Mouse (Mus musculus) embryonic fibroblast, embryonic 13.5 days (primary cell): ENCODE measurements around the gene Sumo3. TPM values are rescaled to one million over a fixed set of nuclear protein-coding genes. Genes with fewer than 3 reads are reported as not detected.

Experiments
- H3K27ac ChIP-seq: 2 replicates; pipeline ENCODE4 v1.5.1; 2012; ENCODE audit warnings: low read length, control low read depth, inconsistent platforms; ENCODE audit not compliant: insufficient read depth
- H3K4me1 ChIP-seq: 2 replicates; pipeline ENCODE4 v1.6.1; 2011; ENCODE audit warnings: low read length; ENCODE audit not compliant: control insufficient read depth, insufficient read depth
- H3K4me3 ChIP-seq: 2 replicates; pipeline ENCODE4 v1.5.1; 2011; ENCODE audit warnings: mild to moderate bottlenecking, control low read depth, low read length; ENCODE audit not compliant: insufficient read depth
- CTCF ChIP-seq: IDR thresholded peaks from 2 replicates; pipeline ENCODE4 v1.5.1; 2011; ENCODE audit warnings: mild to moderate bottlenecking, control low read depth, low read length, moderate library complexity, borderline replicate concordance; ENCODE audit not compliant: insufficient read depth
- POLR2A ChIP-seq: IDR thresholded peaks from 2 replicates; pipeline ENCODE4 v1.6.1; 2011; ENCODE audit warnings: low read depth, mild to moderate bottlenecking, control low read depth, low read length, moderate library complexity
- polyA plus RNA-seq: library from polyadenylated mRNA; stranded (reverse); fragments of >200 nt; gene quantifications from 2 replicates; pipeline ENCODE4 v1.2.4, GENCODE M21; 2011; ENCODE audit warnings: low read depth; ENCODE audit not compliant: missing spikeins, insufficient read length

Gene Sumo3
- polyA plus RNA-seq, 1 experiment, result 167 TPM

GRCm38 (mm10) chr10:77569973-77570658 is 35.8 kb upstream of the Sumo3 start:
- Histone ChIP-seq H3K4me3 (no peak overlapping the region), H3K4me1 (peaks cover 7% of the 10 kb centered on the region), H3K27ac (peak overlapping the region; percentile 20; the same call in 1 of the 2 replicates)
- TF ChIP-seq CTCF, result no peak
- TF ChIP-seq POLR2A, result no peak

GRCm38 (mm10) chr10:77572225-77572624 is 33.7 kb upstream of the Sumo3 start:
- TF ChIP-seq POLR2A, result no peak
- no peak for TF ChIP-seq CTCF
- peaks cover 7% of the 10 kb centered on the region for H3K4me1 ChIP-seq
- H3K27ac ChIP-seq, result no peak overlapping the region
- H3K4me3 ChIP-seq, result no peak overlapping the region

- TF ChIP-seq CTCF (no peak), POLR2A (no peak)
- Histone ChIP-seq H3K4me3 (no peak overlapping the region), H3K27ac (no peak overlapping the region), H3K4me1 (peaks cover 7% of the 10 kb centered on the region)
These were observed 32.7 kb upstream of the Sumo3 start for GRCm38 (mm10) chr10:77573162-77573561.

- Histone ChIP-seq H3K4me3 (no peak overlapping the region), H3K27ac (no peak overlapping the region), H3K4me1 (peaks cover 12% of the 10 kb centered on the region)
- TF ChIP-seq CTCF (no peak), POLR2A (no peak)
These were observed 25.6 kb upstream of the Sumo3 start for GRCm38 (mm10) chr10:77580027-77580920.

GRCm38 (mm10) chr10:77581023-77581407 is 24.9 kb upstream of the Sumo3 start:
- peaks cover 12% of the 10 kb centered on the region for H3K4me1 ChIP-seq
- no peak for TF ChIP-seq CTCF
- H3K27ac ChIP-seq, result peak overlapping the region; percentile 9

GRCm38 (mm10) chr10:77581408-77582284 is 24.3 kb upstream of the Sumo3 start, which contains the start of gene Pttg1ip:
Gene Pttg1ip, plus strand, starts transcription at chr10:77581720.
- peaks cover 12% of the 10 kb centered on the region for H3K4me1 ChIP-seq
- no peak for TF ChIP-seq CTCF
- TF ChIP-seq POLR2A, result peak; percentile 94
- peak within 1 kb of the TSS; percentile 80 for H3K27ac ChIP-seq
- H3K4me3 ChIP-seq, result peak within 1 kb of the TSS; percentile 88

More at GRCm38 (mm10) chr10:77581023-77581407, 24.9 kb upstream of the Sumo3 start:
- H3K4me3 ChIP-seq, result peak overlapping the region; percentile 32

- TF ChIP-seq CTCF (no peak), POLR2A (no peak)
- peak overlapping the region; percentile 88 for H3K4me3 ChIP-seq
- peaks cover 12% of the 10 kb centered on the region for H3K4me1 ChIP-seq
- peak overlapping the region; percentile 80 for H3K27ac ChIP-seq
These were observed 23.6 kb upstream of the Sumo3 start for GRCm38 (mm10) chr10:77582285-77582618.

- Histone ChIP-seq H3K27ac (peak overlapping the region; percentile 28; the same call in 1 of the 2 replicates), H3K4me1 (peaks cover 12% of the 10 kb centered on the region), H3K4me3 (no peak overlapping the region)
- no peak for TF ChIP-seq CTCF
- TF ChIP-seq POLR2A, result no peak
These were observed 22.0 kb upstream of the Sumo3 start for GRCm38 (mm10) chr10:77583795-77584422.

GRCm38 (mm10) chr10:77586637-77587036 is 19.3 kb upstream of the Sumo3 start:
- H3K4me3 ChIP-seq, result no peak overlapping the region
- TF ChIP-seq CTCF (no peak), POLR2A (no peak)
- no peak overlapping the region for H3K27ac ChIP-seq
- peaks cover 12% of the 10 kb centered on the region for H3K4me1 ChIP-seq
